Mouse (Mus musculus) bone marrow, adult 2 months (tissue): Measurements from ENCODE around the gene Boll.

Experiments
- CTCF ChIP-seq: fragments of 200-500 bp; IDR thresholded peaks from 2 replicates; pipeline ENCODE4 v1.5.1; 2011; ENCODE audit warnings: low read length, control low read depth; ENCODE audit not compliant: control insufficient read depth, insufficient read depth
- POLR2A ChIP-seq: fragments of 200-500 bp; IDR thresholded peaks from 2 replicates; pipeline ENCODE4 v1.6.1; 2011; ENCODE audit warnings: low read depth, mild to moderate bottlenecking, control low read depth, low read length, borderline replicate concordance; ENCODE audit not compliant: control insufficient read depth

DNA sequence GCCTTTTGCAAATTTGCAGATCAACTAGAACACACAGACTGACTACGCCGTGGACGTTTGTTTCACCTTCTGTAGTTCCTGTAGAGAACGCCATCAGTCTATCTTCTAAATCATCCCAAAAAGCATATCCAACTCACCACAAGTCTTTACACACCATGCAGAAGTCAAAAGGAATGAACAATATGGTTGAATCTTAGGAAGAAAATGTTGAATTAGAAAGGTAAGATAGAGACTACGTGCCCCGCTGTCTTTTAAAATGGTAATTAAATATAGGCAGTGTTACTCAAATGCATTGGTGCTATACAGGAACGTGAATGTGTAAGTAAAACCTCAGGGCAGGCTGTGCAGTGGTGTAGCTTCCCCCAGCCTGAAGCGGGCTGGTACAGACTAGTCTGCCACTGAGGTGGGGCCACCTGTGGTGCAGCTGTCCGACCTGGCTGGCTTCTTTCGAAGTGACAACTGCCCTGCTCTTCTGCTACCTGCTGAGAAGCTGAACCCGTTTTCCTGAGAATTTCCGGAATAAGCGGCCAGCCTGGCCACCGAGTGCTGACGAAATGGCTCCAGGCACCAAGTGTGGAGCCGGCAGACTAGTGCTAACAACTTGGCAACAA, 128.3 kb downstream of the Boll start:
- no peak for TF ChIP-seq CTCF
- no peak for TF ChIP-seq POLR2A
